Mouse (Mus musculus) limb, embryonic 14.5 days (tissue): Measurements from ENCODE around the gene A030005L19Rik. TPM values are rescaled to one million over a fixed set of nuclear protein-coding genes. Genes with fewer than 3 reads are reported as not detected.

Experiments
- ATAC-seq: fragments of 200-750 bp; cut with Nextera tagmentation; 2 replicates; pipeline ENCODE4 v1.8.0; 2017; ENCODE audit warnings: low read depth, moderate number of reproducible peaks, moderate TSS enrichment; ENCODE audit not compliant: low FRiP score
- DNase-seq: peaks from one replicate; pipeline ENCODE4 v3.0.0-alpha.2; 2015; ENCODE audit warnings: low spot score
- H3K27ac ChIP-seq: fragments of 300-500 bp; sonication (generic); replicated peaks from 2 replicates; pipeline ENCODE4 v1.5.1; 2014; ENCODE audit warnings: low read depth, mild to moderate bottlenecking, low read length, moderate library complexity, mixed read lengths
- H3K27me3 ChIP-seq: fragments of 300-500 bp; sonication (generic); 2 replicates; pipeline ENCODE4 v1.6.1; 2014; ENCODE audit warnings: low read length, mixed read lengths; ENCODE audit not compliant: control insufficient read depth, insufficient read depth
- H3K36me3 ChIP-seq: fragments of 300-500 bp; sonication (generic); 2 replicates; pipeline ENCODE4 v1.6.1; 2014; ENCODE audit warnings: mild to moderate bottlenecking, low read length, moderate library complexity, mixed read lengths; ENCODE audit not compliant: control insufficient read depth, insufficient read depth
- H3K4me1 ChIP-seq: fragments of 300-500 bp; sonication (generic); 2 replicates; pipeline ENCODE4 v1.6.1; 2014; ENCODE audit warnings: antibody characterized with exemption, low read length, mixed read lengths; ENCODE audit not compliant: control insufficient read depth, insufficient read depth
- H3K4me2 ChIP-seq: fragments of 300-500 bp; sonication (generic); replicated peaks from 2 replicates; pipeline ENCODE4 v1.6.1; 2014; ENCODE audit warnings: low read depth, mild to moderate bottlenecking, low read length, moderate library complexity; ENCODE audit not compliant: severe bottlenecking
- H3K4me3 ChIP-seq: fragments of 300-500 bp; sonication (generic); replicated peaks from 2 replicates; pipeline ENCODE4 v1.5.1; 2014; ENCODE audit warnings: low read length
- H3K9ac ChIP-seq: fragments of 300-500 bp; sonication (generic); 2 replicates; pipeline ENCODE4 v1.6.1; 2014; ENCODE audit warnings: mild to moderate bottlenecking, low read depth, low read length, moderate library complexity; ENCODE audit not compliant: severe bottlenecking
- H3K9me3 ChIP-seq: fragments of 300-500 bp; sonication (generic); 2 replicates; pipeline ENCODE4 v1.6.1; 2016; ENCODE audit warnings: low read length; ENCODE audit not compliant: control insufficient read depth
- POLR2A ChIP-seq: fragments of 200-500 bp; IDR thresholded peaks from 2 replicates; pipeline ENCODE4 v1.8.0; 2012; ENCODE audit warnings: inconsistent platforms, mild to moderate bottlenecking, moderate library complexity, borderline replicate concordance; ENCODE audit not compliant: insufficient read depth, insufficient read length; ENCODE audit errors: extremely low read depth
- WGBS: fragments of 180-500 bp; shearing (Covaris S2); extraction: QIAGEN DNeasy Blood & Tissue Kit; methylation state at CpG from one replicate; pipeline ENCODE4 v1.1.7; 2014; 5-methylcytosine and 5-hydroxymethylcytosine counted together
- polyA plus RNA-seq, 2 experiments: library from polyadenylated mRNA; depleted of rRNA in 1 of 2; stranded (reverse) in 1 of 2; unstranded in 1 of 2; fragments of >200 nt; fragmentation: Nextera tagmentation in 1 of 2; extraction: Ambion mirVana in 1 of 2; gene quantifications; 2 replicates each; pipeline versions ENCODE4 v1.2.1 to v1.2.3; 2012 to 2014

A030005L19Rik gene
- polyA plus RNA-seq (2012; rRNA removed) (0.55 and 1.9 TPM in 2 replicates), polyA plus RNA-seq (2014; fragmentation: Nextera tagmentation; extraction: Ambion mirVana) (0.23 TPM in 1 of 2 replicates, not detected in the other)

- no peak for ATAC-seq
Observed at GRCm38 (mm10) chr1:82913025-82913424, at the start of gene A030005L19Rik. Gene A030005L19Rik (plus strand): TSS chr1:82913325.

DNA sequence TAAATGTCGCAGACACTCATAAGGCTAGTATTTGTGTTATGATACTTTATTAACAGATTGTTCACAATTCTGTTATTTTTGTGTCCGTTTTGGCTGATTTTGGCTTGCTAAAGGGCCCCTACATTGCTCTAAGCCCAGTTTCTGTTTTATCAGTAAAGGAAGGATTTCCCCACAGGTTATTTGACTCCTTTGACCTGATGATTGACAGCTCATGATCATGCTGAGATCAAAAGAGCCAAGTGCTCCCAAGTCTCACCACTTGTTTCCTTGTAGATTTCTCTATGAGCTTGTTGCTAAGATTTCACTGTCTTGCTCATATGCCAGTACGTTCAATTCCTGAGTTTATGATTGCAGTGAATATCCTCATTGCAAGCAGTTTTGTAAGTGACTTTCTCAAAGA, 42.9 kb upstream of the A030005L19Rik start:
- no peaks in the 10 kb centered on the region for H3K9me3 ChIP-seq
- H3K4me3 ChIP-seq = no peak overlapping the region
- DNase-seq (no peak), ATAC-seq (no peak)
- H3K4me2 ChIP-seq = no peak overlapping the region
- H3K27me3 ChIP-seq = no peaks in the 10 kb centered on the region
- no peak overlapping the region for H3K27ac ChIP-seq
- 82% methylated on average over 3 of the region's 3 CpGs for WGBS
- H3K36me3 ChIP-seq = peaks cover 6% of the 10 kb centered on the region
- H3K9ac ChIP-seq = no peak overlapping the region
- H3K4me1 ChIP-seq = no peaks in the 10 kb centered on the region
- TF ChIP-seq POLR2A = no peak

More at GRCm38 (mm10) chr1:82913025-82913424, at the start of gene A030005L19Rik:
- no peak for DNase-seq
- Histone ChIP-seq H3K4me3 (no peak within 1 kb of the TSS), H3K27me3 (no peaks in the 10 kb centered on the region), H3K4me1 (no peaks in the 10 kb centered on the region), H3K4me2 (no peak within 1 kb of the TSS), H3K36me3 (no peaks in the 10 kb centered on the region), H3K9ac (no peak within 1 kb of the TSS), H3K27ac (no peak within 1 kb of the TSS), H3K9me3 (no peaks in the 10 kb centered on the region)
- WGBS = 87% methylated on average over 3 of the region's 3 CpGs
- TF ChIP-seq POLR2A = no peak

GRCm38 (mm10) chr1:82879172-82879571, 34.0 kb upstream of the A030005L19Rik start:
- no peak for DNase-seq
- TF ChIP-seq POLR2A = no peak
- no peak overlapping the region for H3K9ac ChIP-seq
- WGBS = 83% methylated on average over 2 of the region's 2 CpGs
- peaks cover 47% of the 10 kb centered on the region for H3K36me3 ChIP-seq
- no peak overlapping the region for H3K27ac ChIP-seq
- H3K4me1 ChIP-seq = no peaks in the 10 kb centered on the region
- no peak for ATAC-seq
- H3K4me2 ChIP-seq = no peak overlapping the region
- no peaks in the 10 kb centered on the region for H3K9me3 ChIP-seq
- H3K4me3 ChIP-seq = no peak overlapping the region
- H3K27me3 ChIP-seq = no peaks in the 10 kb centered on the region

DNA sequence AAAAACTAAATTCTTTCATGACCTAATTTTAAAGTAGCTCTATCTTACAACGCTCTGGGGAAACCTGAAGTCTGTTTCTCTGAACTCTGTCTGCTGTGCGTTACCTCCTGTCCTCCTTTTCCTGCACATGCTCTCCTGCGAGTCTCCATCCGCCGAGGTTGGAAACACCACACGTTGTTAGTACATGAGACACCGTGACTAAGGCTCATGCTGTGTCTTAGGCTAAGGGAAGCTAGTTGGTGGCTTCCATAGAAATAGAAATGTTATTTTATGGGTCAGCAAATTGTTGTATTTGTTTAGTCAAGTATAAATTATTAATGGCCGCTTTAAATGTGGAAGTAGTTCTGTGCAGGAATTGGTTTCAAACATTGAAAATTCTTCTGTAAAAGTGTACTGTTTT, 32.9 kb upstream of the A030005L19Rik start:
- WGBS = 87% methylated on average over 8 of the region's 8 CpGs
- ATAC-seq (no peak), DNase-seq (no peak)
- Histone ChIP-seq H3K36me3 (peaks cover 50% of the 10 kb centered on the region), H3K9me3 (no peaks in the 10 kb centered on the region), H3K27ac (no peak overlapping the region), H3K4me2 (no peak overlapping the region), H3K9ac (no peak overlapping the region), H3K4me1 (no peaks in the 10 kb centered on the region), H3K4me3 (no peak overlapping the region), H3K27me3 (no peaks in the 10 kb centered on the region)
- no peak for TF ChIP-seq POLR2A

- Histone ChIP-seq H3K27me3 (no peaks in the 10 kb centered on the region), H3K9me3 (no peaks in the 10 kb centered on the region), H3K27ac (no peak overlapping the region), H3K36me3 (peaks cover 46% of the 10 kb centered on the region), H3K4me3 (no peak overlapping the region), H3K9ac (no peak overlapping the region), H3K4me1 (no peaks in the 10 kb centered on the region), H3K4me2 (no peak overlapping the region)
- no peak for ATAC-seq
- 92% methylated on average over 7 of the region's 7 CpGs for whole genome bisulfite sequencing
- TF ChIP-seq POLR2A = no peak
- no peak for DNase-seq
Observed at GRCm38 (mm10) chr1:82893269-82893668, 19.9 kb upstream of the A030005L19Rik start.

GRCm38 (mm10) chr1:82900567-82900966, 12.6 kb upstream of the A030005L19Rik start:
- no peak overlapping the region for H3K4me2 ChIP-seq
- no peak overlapping the region for H3K9ac ChIP-seq
- DNase-seq = no peak
- no peaks in the 10 kb centered on the region for H3K27me3 ChIP-seq
- ATAC-seq = no peak
- peaks cover 37% of the 10 kb centered on the region for H3K36me3 ChIP-seq
- no peak overlapping the region for H3K4me3 ChIP-seq
- TF ChIP-seq POLR2A = no peak
- 85% methylated on average over 1 of the region's 1 CpGs for WGBS
- H3K4me1 ChIP-seq = no peaks in the 10 kb centered on the region
- H3K27ac ChIP-seq = no peak overlapping the region
- H3K9me3 ChIP-seq = no peaks in the 10 kb centered on the region
